Mouse (Mus musculus) brain, embryonic 14.5 days (tissue): ENCODE results near the gene Cops8.

Experiments used
- CTCF ChIP-seq: fragments of 200-500 bp; IDR thresholded peaks from 2 replicates; pipeline ENCODE4 v1.5.1; 2012; ENCODE audit warnings: inconsistent platforms, mild to moderate bottlenecking, moderate library complexity, borderline replicate concordance; ENCODE audit not compliant: insufficient read depth, insufficient read length; ENCODE audit errors: extremely low read depth
- POLR2A ChIP-seq: fragments of 200-500 bp; IDR thresholded peaks from 2 replicates; pipeline ENCODE4 v1.6.1; 2012; ENCODE audit warnings: mild to moderate bottlenecking, inconsistent platforms, borderline replicate concordance; ENCODE audit not compliant: poor library complexity, insufficient read depth, insufficient read length, severe bottlenecking; ENCODE audit errors: extremely low read depth

DNA sequence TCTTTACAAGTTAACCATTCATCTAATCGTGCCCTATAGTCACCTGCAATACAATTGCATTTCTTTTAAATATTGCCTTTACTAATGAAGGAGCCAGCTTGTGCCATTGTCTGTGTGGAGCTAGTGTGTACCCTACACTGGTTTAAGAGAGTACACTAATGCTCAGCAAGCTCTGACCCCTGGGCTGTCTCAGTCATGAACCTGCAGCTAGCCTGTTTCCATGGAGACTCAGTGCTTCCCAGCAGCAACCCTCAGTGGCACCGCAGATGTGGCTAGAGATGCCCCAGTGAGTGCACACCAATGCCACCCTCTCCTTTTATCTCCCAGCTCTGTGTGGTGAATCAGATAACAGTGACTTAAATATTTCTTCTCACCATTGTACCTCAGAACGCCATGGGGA is 27.9 kb upstream of the Cops8 start:
- TF ChIP-seq POLR2A: no peak
- TF ChIP-seq CTCF: no peak
